Mouse (Mus musculus) ES-E14 (cell line): Measurements from ENCODE around the gene Ldlr. TPM values are rescaled to one million over a fixed set of nuclear protein-coding genes. Genes with fewer than 3 reads are reported as not detected.
"Not testable (repeated sequence)": the region's sequence is repeated elsewhere in the genome, so short reads cannot be mapped to it uniquely, and the experiment has no call there.

Experiments
- DNase-seq: peaks from one replicate; pipeline ENCODE4 v3.0.0-alpha.2; 2013; ENCODE audit warnings: low read depth, low spot score
- H3K27ac ChIP-seq: 2 replicates; pipeline ENCODE4 v1.5.1; 2012; ENCODE audit warnings: low read depth, mild to moderate bottlenecking, low read length, moderate library complexity, mixed read lengths; ENCODE audit not compliant: poor library complexity, insufficient read depth, severe bottlenecking
- H3K36me3 ChIP-seq: 2 replicates; pipeline ENCODE4 v1.6.1; 2012; ENCODE audit warnings: mild to moderate bottlenecking, low read length, moderate library complexity, mixed read lengths; ENCODE audit not compliant: control insufficient read depth, poor library complexity, insufficient read depth, severe bottlenecking
- H3K4me1 ChIP-seq, 2 experiments: fragments of 150-350 bp in 1 of 2; sonication (generic) in 1 of 2; 2 replicates each; pipeline ENCODE4 v1.6.1; 2012; ENCODE audit warnings: low read length in 2 of 2, mild to moderate bottlenecking in 1 of 2, mixed read lengths in 1 of 2; ENCODE audit not compliant: control insufficient read depth in 2 of 2, insufficient read depth in 2 of 2, poor library complexity in 1 of 2
- H3K4me3 ChIP-seq, 2 experiments: fragments of 150-350 bp in 1 of 2; sonication (generic) in 1 of 2; 2 replicates each; pipeline ENCODE4 v1.5.1; 2012; ENCODE audit warnings: low read length in 2 of 2, low read depth in 1 of 2, mild to moderate bottlenecking in 1 of 2, mixed read lengths in 1 of 2; ENCODE audit not compliant: insufficient read depth in 1 of 2, poor library complexity in 1 of 2, severe bottlenecking in 1 of 2
- H3K9ac ChIP-seq: 2 replicates; pipeline ENCODE4 v1.6.1; 2012; ENCODE audit warnings: low read depth, mild to moderate bottlenecking, low read length, mixed read lengths; ENCODE audit not compliant: poor library complexity, insufficient read depth, severe bottlenecking
- H3K9me3 ChIP-seq: fragments of 150-350 bp; sonication (generic); 2 replicates; pipeline ENCODE4 v1.6.1; 2012; ENCODE audit warnings: low read depth, mild to moderate bottlenecking, low read length; ENCODE audit not compliant: control insufficient read depth, insufficient read depth
- CHD2 ChIP-seq: IDR thresholded peaks from 2 replicates; pipeline ENCODE4 v1.6.1; 2014; ENCODE audit warnings: mild to moderate bottlenecking, low read depth, low read length, inconsistent platforms
- HCFC1 ChIP-seq: IDR thresholded peaks from 2 replicates; pipeline ENCODE4 v1.6.1; 2012; ENCODE audit warnings: low read length, inconsistent platforms, borderline replicate concordance; ENCODE audit not compliant: insufficient read depth
- MAFK ChIP-seq: IDR thresholded peaks from 2 replicates; pipeline ENCODE4 v1.6.1; 2014; ENCODE audit warnings: mild to moderate bottlenecking, low read depth, low read length, inconsistent platforms; ENCODE audit not compliant: insufficient read depth
- ZC3H11A ChIP-seq: IDR thresholded peaks from 2 replicates; pipeline ENCODE4 v1.6.1; 2012; ENCODE audit warnings: low read depth, mild to moderate bottlenecking, inconsistent platforms, low read length, borderline replicate concordance
- ZNF384 ChIP-seq: IDR thresholded peaks from 2 replicates; pipeline ENCODE4 v1.6.1; 2012; ENCODE audit warnings: low read depth, low read length, inconsistent platforms
- in situ Hi-C, 2 experiments: fragments of 600-800 bp; cut with MboI; formaldehyde crosslinking; loops; one replicate each; pipeline ENCODE4 v1.15.1; 2025; ENCODE audit warnings: low sequenced_read_pairs in 2 of 2, inconsistent platforms in 1 of 2; ENCODE audit not compliant: unreplicated experiment in 2 of 2
- total RNA-seq: library from RNA; depleted of rRNA; stranded (reverse); fragments of 300-350 nt; gene quantifications from 2 replicates; pipeline ENCODE4 v1.2.3, GENCODE M21; 2012

The Ldlr gene
- total RNA-seq, 1 experiment: 95.7 TPM

- in situ Hi-C loops: no loop called here
- Histone ChIP-seq H3K4me3 (peak overlapping the region in 1 of 2 experiments; percentile 46; a peak in 2 of 4 replicates), H3K9me3 (no peaks in the 10 kb centered on the region), H3K9ac (peak overlapping the region; percentile 27), H3K27ac (peak overlapping the region; percentile 85), H3K36me3 (peaks cover 34% of the 10 kb centered on the region), H3K4me1 (peaks cover 19 to 24% of the 10 kb centered on the region in 2 experiments)
- no peak for DNase-seq
- TF ChIP-seq MAFK (no peak), CHD2 (no peak), HCFC1 (no peak), ZNF384 (no peak), ZC3H11A (no peak)
Measured at GRCm38 (mm10) chr9:21769558-21770183, 46.4 kb downstream of the Ldlr start.

GRCm38 (mm10) chr9:21773396-21773795, 50.1 kb downstream of the Ldlr start:
- H3K9ac ChIP-seq, H3K27ac ChIP-seq, DNase-seq, H3K4me3 ChIP-seq, H3K9me3 ChIP-seq, in situ Hi-C loops: not testable (repeated sequence)
- TF ChIP-seq ZNF384: peak; percentile 79; the same call in 1 of the 2 replicates
- H3K4me1 ChIP-seq: peaks cover 12 to 23% of the 10 kb centered on the region in 2 experiments; a peak in 3 of 4 replicates
- peaks cover 47% of the 10 kb centered on the region for H3K36me3 ChIP-seq

- peak overlapping the region; percentile 2; the same call in 1 of the 2 replicates for H3K9ac ChIP-seq
- DNase-seq: no peak
- H3K27ac ChIP-seq: peak overlapping the region; percentile 8; the same call in 1 of the 2 replicates
- no peaks in the 10 kb centered on the region for H3K9me3 ChIP-seq
- H3K4me1 ChIP-seq: peaks cover 7 to 17% of the 10 kb centered on the region in 2 experiments; a peak in 2 of 4 replicates
- TF ChIP-seq HCFC1 (no peak), MAFK (no peak), ZNF384 (no peak), ZC3H11A (no peak), CHD2 (no peak)
- peaks cover 53% of the 10 kb centered on the region for H3K36me3 ChIP-seq
- in situ Hi-C loops: no loop called here
- H3K4me3 ChIP-seq: peak overlapping the region in 1 of 2 experiments; percentile 15; a peak in 1 of 4 replicates
Measured at GRCm38 (mm10) chr9:21774353-21774752, 51.1 kb downstream of the Ldlr start.

GRCm38 (mm10) chr9:21777726-21778125, 54.4 kb downstream of the Ldlr start:
- DNase-seq: no peak
- Histone ChIP-seq H3K4me1 (peaks cover 6 to 12% of the 10 kb centered on the region in 2 experiments; a peak in 1 of 4 replicates), H3K9ac (no peak overlapping the region), H3K4me3 (no peak overlapping the region), H3K9me3 (no peaks in the 10 kb centered on the region), H3K36me3 (peaks cover 53% of the 10 kb centered on the region), H3K27ac (no peak overlapping the region)
- TF ChIP-seq CHD2 (no peak), HCFC1 (no peak), ZC3H11A (no peak), ZNF384 (no peak), MAFK (no peak)
- in situ Hi-C loops: no loop called here
